Mouse (Mus musculus) liver, embryonic 14.5 days (tissue): ENCODE data around the gene Atg101. TPM values are rescaled to one million over a fixed set of nuclear protein-coding genes. Genes with fewer than 3 reads are reported as not detected.

ENCODE experiments used
- ATAC-seq: fragments of 200-750 bp; cut with Nextera tagmentation; 2 replicates; pipeline ENCODE4 v1.8.0; 2017; ENCODE audit warnings: moderate number of reproducible peaks, mild to moderate bottlenecking, moderate library complexity; ENCODE audit not compliant: insufficient read depth
- DNase-seq, 3 experiments: peaks; one replicate each; pipeline ENCODE4 v3.0.0-alpha.2; 2012 to 2013; ENCODE audit warnings: low read depth in 3 of 3, low spot score in 3 of 3
- H3K27ac ChIP-seq: fragments of 300-500 bp; sonication (generic); 2 replicates; pipeline ENCODE4 v1.5.1; 2014; ENCODE audit warnings: moderate library complexity, mild to moderate bottlenecking, control low read depth, inconsistent platforms
- H3K27me3 ChIP-seq: fragments of 300-500 bp; sonication (generic); 2 replicates; pipeline ENCODE4 v1.6.1; 2014; ENCODE audit warnings: mild to moderate bottlenecking, low read length, moderate library complexity; ENCODE audit not compliant: control insufficient read depth, insufficient read depth
- H3K36me3 ChIP-seq: fragments of 300-500 bp; sonication (generic); replicated peaks from 2 replicates; pipeline ENCODE4 v1.6.1; 2014; ENCODE audit warnings: low read depth; ENCODE audit not compliant: control insufficient read depth, insufficient read depth
- H3K4me1 ChIP-seq, 2 experiments: fragments of 200-500 bp in 1 of 2; fragments of 300-500 bp in 1 of 2; sonication (generic) in 1 of 2; replicated peaks; 2 replicates each; pipeline ENCODE4 v1.6.1; 2012 to 2014; ENCODE audit warnings: antibody characterized with exemption in 1 of 2, inconsistent platforms in 1 of 2, low read length in 1 of 2; ENCODE audit not compliant: control insufficient read depth in 2 of 2, insufficient read depth in 2 of 2
- H3K4me2 ChIP-seq: fragments of 300-500 bp; sonication (generic); 2 replicates; pipeline ENCODE4 v1.6.1; 2014; ENCODE audit warnings: low read depth, mild to moderate bottlenecking, control low read depth, moderate library complexity
- H3K4me3 ChIP-seq, 2 experiments: fragments of 200-500 bp in 1 of 2; fragments of 300-500 bp in 1 of 2; sonication (generic) in 1 of 2; 2 replicates each; pipeline ENCODE4 v1.5.1; 2012 to 2014; ENCODE audit warnings: low read depth in 2 of 2, low read length in 2 of 2, mild to moderate bottlenecking in 2 of 2, control low read depth in 1 of 2, inconsistent platforms in 1 of 2, moderate library complexity in 1 of 2; ENCODE audit not compliant: insufficient read depth in 1 of 2
- H3K9ac ChIP-seq: fragments of 300-500 bp; sonication (generic); replicated peaks from 2 replicates; pipeline ENCODE4 v1.6.1; 2014; ENCODE audit warnings: mild to moderate bottlenecking, control low read depth, moderate library complexity
- H3K9me3 ChIP-seq: fragments of 300-500 bp; sonication (generic); 2 replicates; pipeline ENCODE4 v1.6.1; 2016; ENCODE audit warnings: low read length, mixed read lengths; ENCODE audit not compliant: control insufficient read depth
- CTCF ChIP-seq: IDR thresholded peaks from 2 replicates; pipeline ENCODE4 v1.5.1; 2016; ENCODE audit warnings: antibody characterized with exemption, low read depth, control low read depth
- EP300 ChIP-seq: IDR thresholded peaks from 2 replicates; pipeline ENCODE4 v1.6.1; 2016; ENCODE audit warnings: antibody characterized with exemption, low read depth
- WGBS: fragments of 180-500 bp; shearing (Covaris S2); extraction: QIAGEN DNeasy Blood & Tissue Kit; methylation state at CpG from one replicate; pipeline ENCODE4 v1.1.7; 2014; ENCODE audit not compliant: insufficient replicate concordance; 5-methylcytosine and 5-hydroxymethylcytosine counted together
- polyA plus RNA-seq, 2 experiments: library from polyadenylated mRNA; depleted of rRNA in 1 of 2; stranded (reverse) in 1 of 2; unstranded in 1 of 2; fragments of >200 nt; fragmentation: Nextera tagmentation in 1 of 2; extraction: Ambion mirVana in 1 of 2; gene quantifications; 2 replicates each; pipeline versions ENCODE4 v1.2.1 to v1.2.3; 2012 to 2014

The Atg101 gene
- polyA plus RNA-seq, 2 experiments: 17.2 to 23.7 TPM

- Histone ChIP-seq H3K9ac (no peak overlapping the region), H3K4me1 (no peaks in the 10 kb centered on the region), H3K9me3 (no peaks in the 10 kb centered on the region), H3K4me3 (no peak overlapping the region), H3K27ac (no peak overlapping the region), H3K27me3 (peaks cover 30% of the 10 kb centered on the region), H3K4me2 (no peak overlapping the region), H3K36me3 (no peaks in the 10 kb centered on the region)
- WGBS: 79% methylated on average over 29 of the region's 29 CpGs
- ATAC-seq: no peak
- no peak for DNase-seq
- TF ChIP-seq EP300: no peak
- TF ChIP-seq CTCF: no peak
Observed at GRCm38 (mm10) chr15:101270101-101270820, 13.8 kb upstream of the Atg101 start.

- Histone ChIP-seq H3K4me3 (no peak overlapping the region), H3K27me3 (peaks cover 27% of the 10 kb centered on the region), H3K9me3 (no peaks in the 10 kb centered on the region), H3K27ac (no peak overlapping the region), H3K36me3 (no peaks in the 10 kb centered on the region), H3K4me2 (no peak overlapping the region), H3K9ac (no peak overlapping the region), H3K4me1 (no peaks in the 10 kb centered on the region)
- ATAC-seq (no peak), DNase-seq (no peak)
- no peak for TF ChIP-seq EP300
- TF ChIP-seq CTCF: no peak
- WGBS: 52% methylated on average over 3 of the region's 3 CpGs
Observed at GRCm38 (mm10) chr15:101271107-101271506, 13.0 kb upstream of the Atg101 start.

GRCm38 (mm10) chr15:101271513-101271912 lies 12.6 kb upstream of the Atg101 start:
- Histone ChIP-seq H3K4me1 (no peaks in the 10 kb centered on the region), H3K27ac (no peak overlapping the region), H3K27me3 (peaks cover 23% of the 10 kb centered on the region), H3K4me3 (no peak overlapping the region), H3K36me3 (no peaks in the 10 kb centered on the region), H3K9ac (no peak overlapping the region), H3K4me2 (no peak overlapping the region), H3K9me3 (no peaks in the 10 kb centered on the region)
- DNase-seq: no peak
- no peak for TF ChIP-seq CTCF
- no peak for TF ChIP-seq EP300
- WGBS: 73% methylated on average over 15 of the region's 15 CpGs
- no peak for ATAC-seq

GRCm38 (mm10) chr15:101274380-101274779 lies 9.7 kb upstream of the Atg101 start:
- 30% methylated on average over 6 of the region's 6 CpGs for WGBS
- H3K4me3 ChIP-seq: no peak overlapping the region
- no peak for ATAC-seq

GRCm38 (mm10) chr15:101277351-101277899 lies 6.6 kb upstream of the Atg101 start:
- H3K9ac ChIP-seq: no peak overlapping the region
- no peak for DNase-seq

More at GRCm38 (mm10) chr15:101274380-101274779, 9.7 kb upstream of the Atg101 start:
- Histone ChIP-seq H3K27ac (no peak overlapping the region), H3K36me3 (no peaks in the 10 kb centered on the region), H3K9ac (no peak overlapping the region), H3K4me2 (no peak overlapping the region), H3K4me1 (no peaks in the 10 kb centered on the region), H3K27me3 (no peaks in the 10 kb centered on the region), H3K9me3 (no peaks in the 10 kb centered on the region)
- TF ChIP-seq CTCF (no peak), EP300 (no peak)
- DNase-seq: no peak

More at GRCm38 (mm10) chr15:101277351-101277899, 6.6 kb upstream of the Atg101 start:
- Histone ChIP-seq H3K4me3 (no peak overlapping the region), H3K27me3 (no peaks in the 10 kb centered on the region), H3K27ac (no peak overlapping the region), H3K36me3 (no peaks in the 10 kb centered on the region), H3K9me3 (no peaks in the 10 kb centered on the region), H3K4me2 (no peak overlapping the region), H3K4me1 (no peaks in the 10 kb centered on the region)
- ATAC-seq: no peak
- no peak for TF ChIP-seq CTCF
- no peak for TF ChIP-seq EP300
- 74% methylated on average over 11 of the region's 11 CpGs for WGBS
